Mouse (Mus musculus) lung, postnatal 10 days (tissue): ENCODE data around the gene Phb.
"Not testable (repeated sequence)": the region's sequence is repeated elsewhere in the genome, so short reads cannot be mapped to it uniquely, and the experiment has no call there.

Experiments
- DNase-seq: peaks from one replicate; pipeline ENCODE4 v3.0.0; 2021

The Phb gene

DNA sequence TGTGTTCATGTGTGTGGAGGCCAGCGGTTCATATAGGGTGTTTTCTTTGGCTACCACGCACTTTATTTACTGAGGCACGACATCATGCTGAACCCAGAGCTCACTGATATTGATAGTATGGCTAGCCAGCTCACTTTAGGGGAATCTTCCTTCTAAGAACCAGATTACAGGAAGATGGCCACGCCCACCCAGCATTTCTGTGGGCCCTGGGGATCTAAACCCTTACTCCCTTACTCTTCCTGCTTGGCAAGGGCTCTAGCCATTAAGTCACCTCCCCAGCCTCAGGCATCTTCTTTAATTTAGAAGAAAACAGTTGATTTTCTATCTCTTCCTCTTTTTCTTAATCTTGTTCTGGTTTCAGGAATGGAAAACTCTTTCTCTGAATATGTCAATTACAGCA is 9.3 kb upstream of the Phb start:
- DNase-seq: no peak

DNA sequence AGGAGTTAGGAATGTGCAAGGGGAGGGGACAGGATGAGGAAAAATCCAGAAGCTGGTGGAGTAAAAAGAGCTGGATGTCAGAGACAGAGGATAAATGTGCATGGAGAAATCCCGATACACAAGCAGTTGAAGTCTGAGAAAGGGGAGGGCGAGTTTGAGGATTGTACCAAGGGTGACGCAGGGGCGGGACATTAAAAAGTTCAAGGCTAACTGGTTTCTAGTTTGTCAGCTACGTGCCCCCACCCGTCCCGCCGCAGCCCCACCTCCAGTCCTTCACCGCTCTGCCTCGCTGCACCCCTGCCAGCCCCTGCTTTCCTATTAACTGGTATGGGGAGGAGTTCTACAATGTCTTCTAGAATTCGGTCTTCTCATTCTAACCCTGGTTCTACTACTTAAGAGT is 420 bp downstream of the Phb start:
- DNase-seq: peak; percentile 49

DNA sequence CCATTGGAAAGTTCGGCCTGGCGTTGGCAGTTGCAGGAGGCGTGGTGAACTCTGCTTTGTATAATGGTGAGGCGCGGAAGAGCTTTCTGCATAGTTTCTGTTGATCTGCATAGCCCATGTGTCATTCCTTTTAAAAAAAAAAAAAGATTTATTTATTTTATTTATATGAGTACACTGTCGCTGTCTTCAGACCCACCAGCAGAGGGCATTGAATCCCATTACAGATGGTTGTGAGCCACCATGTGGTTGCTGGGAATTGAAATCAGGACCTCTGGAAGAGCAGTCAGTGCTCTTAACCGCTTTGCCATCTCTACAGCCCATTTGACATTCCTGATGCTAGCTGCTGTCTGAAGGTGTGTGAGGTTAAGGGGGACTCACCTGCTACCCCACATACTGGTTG is 1.3 kb downstream of the Phb start:
- DNase-seq: not testable (repeated sequence)

DNA sequence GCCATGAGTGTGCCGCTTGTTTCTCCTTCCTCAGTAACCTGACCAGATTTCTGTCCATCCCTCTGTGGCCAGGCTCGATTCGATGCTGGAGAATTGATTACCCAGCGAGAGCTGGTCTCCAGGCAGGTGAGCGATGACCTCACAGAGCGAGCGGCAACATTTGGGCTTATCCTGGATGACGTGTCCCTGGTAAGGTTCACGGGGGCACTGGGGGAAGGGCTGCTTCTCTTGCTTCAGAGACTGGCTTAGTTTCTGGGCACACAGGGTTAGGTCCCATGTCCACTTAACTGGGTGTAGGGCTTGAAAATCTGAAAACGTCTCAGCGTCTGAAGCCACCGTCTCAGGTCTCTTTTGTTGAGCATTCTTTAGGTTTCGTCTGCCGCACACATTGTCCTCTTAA is 8.7 kb downstream of the Phb start:
- no peak for DNase-seq

DNA sequence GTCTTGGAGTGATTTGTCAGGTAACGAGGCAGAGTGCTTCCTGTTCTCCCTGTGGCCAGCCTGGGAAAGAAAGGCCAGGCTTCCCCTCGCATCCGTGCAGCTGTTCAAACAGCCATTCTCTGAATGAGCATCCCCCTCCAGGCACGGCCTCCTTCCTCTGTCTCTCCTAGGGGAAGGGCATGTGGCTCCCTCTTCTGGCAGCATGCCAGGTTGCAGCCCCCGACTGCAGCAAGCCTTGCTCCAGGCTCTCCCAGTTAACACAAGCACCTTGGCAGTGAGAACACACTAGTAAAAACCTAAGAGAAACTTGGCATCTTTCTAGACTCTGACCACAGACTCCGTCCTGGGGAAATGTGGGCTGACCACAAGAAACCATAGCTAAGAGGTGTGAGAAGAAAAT is 9.6 kb downstream of the Phb start:
- DNase-seq: peak; percentile 65

DNA sequence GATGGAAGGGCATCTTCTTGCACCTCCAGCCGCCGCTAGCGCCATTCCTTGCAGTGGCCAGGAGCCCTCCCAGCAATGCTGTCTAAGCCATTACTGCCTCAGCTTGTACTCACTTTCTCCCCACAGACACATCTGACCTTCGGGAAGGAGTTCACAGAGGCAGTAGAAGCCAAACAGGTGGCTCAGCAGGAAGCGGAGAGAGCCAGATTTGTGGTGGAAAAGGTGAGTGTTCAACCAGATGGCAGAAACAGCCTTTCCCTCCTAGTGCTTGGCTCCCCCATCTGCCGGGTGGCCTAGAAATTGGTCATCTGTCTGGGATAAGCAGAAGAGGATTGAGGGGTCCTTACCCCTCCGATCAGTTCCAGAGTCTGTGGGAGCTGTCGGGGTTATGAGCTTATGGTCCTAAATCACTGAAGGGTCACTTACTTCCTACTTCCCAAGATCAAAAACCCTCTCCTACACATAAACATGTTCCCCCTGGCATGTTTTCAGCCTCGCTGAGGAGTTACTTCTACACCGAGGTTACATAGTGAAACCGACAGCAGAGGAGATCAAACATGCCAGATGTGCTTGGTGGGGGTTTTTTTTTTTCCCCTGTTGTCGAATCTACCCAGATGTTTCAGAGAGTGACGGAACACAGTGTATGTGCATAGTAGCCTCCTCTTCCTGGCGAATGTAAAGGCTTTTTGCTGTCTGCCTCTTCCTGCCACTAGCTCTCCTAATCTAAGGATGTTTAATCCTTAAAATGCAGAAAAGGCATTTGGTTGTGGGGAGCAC is 11.4 kb downstream of the Phb start:
- no peak for DNase-seq

DNA sequence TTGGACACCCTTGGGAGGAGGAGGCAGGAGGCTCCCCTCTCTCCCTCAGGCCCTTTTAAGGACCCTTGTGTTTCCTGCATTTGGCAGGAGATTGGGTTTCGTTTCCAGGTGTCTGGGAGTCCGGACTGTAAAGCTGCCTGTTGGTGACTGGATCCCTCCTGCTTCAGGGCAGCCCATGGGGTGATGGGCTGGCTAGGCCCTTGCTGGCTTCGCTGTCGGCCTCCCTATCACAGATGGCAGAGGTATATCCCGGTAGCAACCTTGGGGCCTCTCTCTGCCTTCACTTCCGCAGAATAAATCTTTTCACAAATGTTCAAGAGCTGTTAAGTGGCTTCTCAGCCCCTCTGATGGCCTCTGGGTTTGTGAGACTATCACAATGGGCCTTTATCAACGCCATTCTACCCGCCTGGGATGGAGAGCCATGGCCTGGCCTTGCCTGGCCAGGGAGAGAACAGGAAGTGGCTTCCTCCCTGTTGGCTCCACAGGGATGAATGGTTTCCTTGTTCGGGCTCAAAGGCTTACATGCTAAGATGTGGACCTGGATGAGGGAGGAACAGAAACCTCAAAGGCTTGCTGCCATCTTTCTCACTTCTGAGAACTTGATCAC is 15.3 kb downstream of the Phb start:
- no peak for DNase-seq

DNA sequence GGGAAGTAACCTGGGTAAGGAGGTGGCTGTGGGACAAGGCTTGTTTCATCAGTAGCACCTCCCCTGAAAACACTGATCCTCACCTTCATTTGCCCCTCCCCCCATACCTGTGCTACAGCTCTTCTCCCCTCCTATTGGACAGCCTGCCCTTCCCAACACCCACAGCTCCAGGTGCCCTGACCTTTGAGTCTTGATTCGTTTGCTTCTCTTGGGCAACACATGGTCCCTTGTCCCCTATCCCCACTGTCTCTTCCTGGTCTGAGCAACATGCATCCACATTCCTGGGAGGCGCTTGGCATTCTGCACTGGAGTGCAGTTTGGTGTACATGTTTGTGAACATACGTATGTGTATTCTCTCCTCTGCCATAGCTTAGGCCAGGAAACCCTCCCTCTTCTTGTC is 16.2 kb downstream of the Phb start:
- DNase-seq: no peak

DNA sequence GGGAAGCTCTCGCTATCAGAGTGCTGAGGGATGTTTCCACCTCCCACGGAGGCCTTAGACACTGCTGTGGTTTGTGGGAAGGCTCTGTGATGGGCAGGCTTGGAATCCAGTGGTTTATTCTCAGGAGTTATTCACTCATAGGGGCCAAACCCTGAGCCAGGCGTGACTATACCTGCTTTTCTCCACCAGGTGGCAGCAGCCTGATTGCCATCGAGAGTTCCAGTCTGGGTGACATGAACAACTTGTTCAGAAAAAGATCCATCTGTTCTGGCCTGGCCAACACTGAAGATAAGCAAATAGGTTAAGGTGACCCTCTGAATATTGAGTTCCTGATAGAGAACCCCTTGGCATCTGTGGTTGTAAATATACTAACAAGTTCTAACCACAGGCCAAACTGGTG is 19.3 kb downstream of the Phb start:
- peak; percentile 87 for DNase-seq

DNA sequence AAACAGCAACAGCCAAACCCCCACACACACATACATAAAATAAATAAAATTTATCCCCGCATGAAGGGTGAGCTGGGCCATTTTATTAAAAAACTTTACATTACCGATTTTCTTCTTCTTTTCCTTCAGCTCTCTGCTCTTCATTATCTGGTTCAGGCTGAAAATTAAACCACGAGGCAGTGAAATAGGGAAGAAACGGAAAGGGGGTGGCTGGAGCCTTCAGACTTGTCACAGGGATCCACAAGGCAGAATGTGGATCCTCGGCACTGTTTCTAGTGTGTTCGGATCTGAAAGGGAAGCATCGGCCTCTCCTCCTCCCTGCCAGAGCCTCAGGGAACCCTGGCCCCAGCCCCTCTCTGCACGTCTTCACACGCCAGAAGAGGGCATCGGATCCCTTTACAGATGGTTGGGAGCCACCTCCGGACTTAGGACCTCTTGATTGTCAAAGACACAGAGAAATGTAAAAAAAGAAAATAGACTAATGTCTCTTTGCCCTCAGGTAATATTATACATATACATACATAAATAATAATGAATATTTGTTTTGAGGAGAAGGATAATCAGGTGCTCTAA is 20.4 kb downstream of the Phb start:
- DNase-seq: peak; percentile 33

DNA sequence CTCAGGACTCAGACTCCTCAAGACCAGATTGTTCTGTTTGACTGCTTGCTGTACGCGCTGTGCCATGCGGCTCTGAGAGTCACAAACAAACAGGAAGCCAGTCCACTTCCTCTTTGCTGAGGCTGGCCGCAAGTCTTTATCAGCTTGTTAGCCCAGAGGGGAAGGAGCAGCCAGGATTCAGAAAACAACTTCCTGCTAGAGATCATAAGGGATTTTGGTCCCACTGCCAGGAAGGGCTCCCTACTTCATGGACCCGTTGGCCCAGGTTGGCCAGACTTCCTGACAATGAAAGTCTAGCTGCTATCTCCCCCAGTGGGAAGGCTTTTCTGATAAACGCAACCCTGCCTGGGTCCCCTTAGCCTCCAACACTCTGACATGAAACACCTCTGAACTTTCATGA is 21.8 kb downstream of the Phb start:
- DNase-seq: peak; percentile 71

DNA sequence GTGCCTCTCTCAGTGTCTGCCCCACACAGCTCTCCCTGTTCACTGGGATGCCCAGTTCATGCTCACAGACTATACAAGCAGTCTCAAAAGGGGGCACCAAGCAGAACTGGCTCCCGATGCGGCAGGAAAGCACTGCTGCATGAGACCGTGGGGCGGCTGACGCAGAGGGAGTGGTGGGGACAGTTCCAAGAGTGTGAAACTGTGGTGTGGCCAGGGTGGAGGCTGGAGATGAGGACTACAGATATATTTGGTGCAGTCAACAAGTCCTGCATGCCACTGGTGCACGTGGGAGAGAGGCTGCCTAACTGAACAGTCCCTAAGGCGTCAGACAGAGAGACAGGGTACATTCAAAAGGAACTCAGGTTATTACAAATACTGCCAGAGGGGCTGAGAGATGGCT is 22.2 kb downstream of the Phb start:
- DNase-seq: peak; percentile 56

DNA sequence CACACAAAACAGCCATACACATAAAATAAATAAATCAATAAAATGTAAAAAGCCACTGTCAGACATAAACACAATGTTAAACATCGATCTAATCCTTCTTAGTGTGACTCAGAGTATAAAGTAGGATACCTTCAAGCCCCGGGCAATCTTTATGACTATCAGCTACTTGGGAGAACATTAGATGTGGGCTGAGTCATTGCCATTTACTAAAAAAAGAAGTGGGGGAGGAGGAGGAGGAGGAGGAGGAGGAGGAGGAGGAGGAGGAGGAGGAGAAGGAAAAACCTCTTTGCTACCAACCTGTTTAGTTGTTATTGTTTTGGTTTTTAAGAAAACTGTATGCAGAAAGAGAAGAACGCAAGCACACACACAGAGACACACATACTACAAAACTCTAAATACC is 22.8 kb downstream of the Phb start:
- no peak for DNase-seq

DNA sequence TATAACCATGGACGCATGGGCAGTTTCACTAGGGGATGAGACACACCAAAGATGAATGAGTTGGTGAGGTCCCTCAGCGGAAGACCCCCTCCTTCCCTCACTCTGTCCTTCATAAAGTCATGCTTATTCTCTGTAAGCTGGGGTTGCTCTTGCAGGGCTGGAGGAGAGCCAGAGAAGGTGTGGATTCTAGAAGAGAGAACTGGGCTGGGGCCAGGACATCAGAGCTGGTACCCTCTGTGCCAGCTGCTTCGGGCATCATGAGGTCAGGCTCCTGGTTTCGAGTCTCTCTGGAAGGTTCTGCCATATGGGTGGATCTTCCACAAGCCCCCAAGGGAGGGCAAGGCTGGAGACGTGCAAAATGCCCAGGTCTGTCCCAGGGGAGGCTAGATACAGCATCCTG is 31.8 kb downstream of the Phb start:
- DNase-seq: no peak

DNA sequence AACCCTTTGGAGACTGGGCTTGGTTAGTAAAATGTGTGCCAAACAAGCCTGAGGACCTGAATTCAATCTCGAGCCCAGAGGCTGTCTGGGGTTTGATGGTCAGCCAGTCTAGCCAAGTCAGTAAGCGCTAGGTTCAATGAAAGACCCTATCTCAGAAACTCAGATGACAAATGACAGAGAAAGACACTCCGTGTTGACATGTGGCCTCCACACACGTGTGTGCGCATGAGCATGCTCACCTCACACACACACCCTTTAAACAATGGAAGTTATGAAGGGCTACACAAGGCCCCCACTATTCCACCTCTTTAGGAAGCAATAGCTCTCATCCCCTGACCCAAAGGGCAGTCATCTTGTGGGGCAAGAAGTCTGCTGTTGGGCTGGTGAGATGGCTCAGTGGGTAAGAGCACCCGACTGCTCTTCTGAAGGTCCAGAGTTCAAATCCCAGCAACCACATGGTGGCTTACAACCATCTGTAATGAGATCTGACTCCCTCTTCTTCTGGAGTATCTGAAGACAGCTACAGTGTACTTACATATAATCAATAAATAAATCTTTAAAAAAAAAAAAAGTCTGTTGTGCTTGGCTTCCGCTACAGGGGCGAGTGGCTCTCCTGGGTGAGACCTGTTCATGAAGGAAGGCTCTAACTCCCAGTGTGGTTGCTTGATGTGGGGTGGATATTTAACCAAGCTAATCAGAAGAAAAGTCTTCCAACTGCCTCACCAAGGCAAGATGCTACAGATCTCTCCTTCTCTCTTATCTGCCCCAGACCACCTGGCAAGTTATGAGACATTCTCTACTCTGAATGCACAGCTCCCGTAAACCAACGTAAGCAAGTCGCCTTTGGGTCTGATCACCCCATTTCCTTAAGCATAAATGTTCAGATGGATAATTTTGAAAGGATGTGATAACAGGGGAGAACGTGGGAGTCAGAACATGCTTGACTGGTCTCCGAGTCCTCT is 34.3 kb downstream of the Phb start:
- no peak for DNase-seq

DNA sequence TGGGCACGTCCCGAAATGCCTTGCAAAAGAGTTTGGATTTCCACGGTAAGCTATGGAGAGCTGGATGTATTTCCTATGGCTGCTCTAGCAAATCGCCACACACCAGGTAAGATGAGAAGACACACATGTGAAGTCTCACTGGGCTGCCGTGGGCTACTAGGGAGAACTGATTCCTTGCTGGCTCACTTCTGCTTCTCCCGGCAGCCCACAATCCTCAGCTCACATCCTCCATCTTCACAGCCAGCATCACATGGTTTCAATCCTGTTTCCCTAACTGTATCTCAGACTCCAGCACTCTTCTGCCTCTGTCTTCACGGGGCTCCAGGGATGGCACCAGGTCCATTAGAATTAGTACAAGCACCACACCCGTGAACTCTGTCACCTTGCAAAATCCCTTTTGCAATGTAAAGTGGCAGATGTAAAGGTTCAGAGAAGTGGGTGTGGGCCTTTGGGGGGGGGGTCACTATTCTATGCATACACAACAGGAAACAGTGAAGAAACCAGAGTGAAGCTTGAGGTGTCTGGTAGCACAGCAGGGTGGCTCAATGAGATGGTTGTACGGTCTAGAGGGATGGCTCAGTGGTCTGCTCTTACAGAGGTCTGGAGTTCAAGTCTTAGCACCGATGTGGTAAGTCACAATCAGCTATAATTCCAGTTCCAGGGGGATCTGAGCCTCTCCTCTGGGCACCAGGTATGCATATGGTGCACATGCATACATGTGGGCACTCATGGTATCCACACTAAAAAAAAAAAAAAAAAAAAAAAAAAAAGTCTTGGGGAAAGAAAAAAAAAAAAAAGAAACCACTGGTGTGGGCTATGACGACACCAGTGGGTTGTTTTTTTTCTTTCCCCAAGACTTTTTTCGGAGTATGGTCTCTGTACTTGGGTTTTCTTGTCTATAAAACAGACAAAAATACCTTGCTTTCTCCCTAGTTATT is 37.5 kb downstream of the Phb start:
- no peak for DNase-seq

DNA sequence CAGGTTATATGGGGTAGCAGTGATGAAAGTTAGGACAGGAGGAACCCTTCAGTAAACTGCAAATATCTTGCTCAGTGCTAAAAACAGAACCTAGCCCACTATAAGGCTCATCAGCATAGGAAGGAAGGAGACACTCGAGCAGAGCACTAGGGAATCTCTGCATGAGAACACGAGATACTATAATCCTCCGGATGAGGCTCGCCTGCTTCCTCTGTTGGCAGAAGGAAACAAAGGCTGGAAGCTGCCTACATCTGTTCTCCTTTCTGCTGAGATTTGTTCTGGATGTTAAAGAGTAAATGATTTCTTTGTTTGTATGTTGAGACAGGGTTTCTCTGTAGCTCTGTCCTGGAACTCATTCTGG is 38.2 kb downstream of the Phb start:
- DNase-seq: no peak

DNA sequence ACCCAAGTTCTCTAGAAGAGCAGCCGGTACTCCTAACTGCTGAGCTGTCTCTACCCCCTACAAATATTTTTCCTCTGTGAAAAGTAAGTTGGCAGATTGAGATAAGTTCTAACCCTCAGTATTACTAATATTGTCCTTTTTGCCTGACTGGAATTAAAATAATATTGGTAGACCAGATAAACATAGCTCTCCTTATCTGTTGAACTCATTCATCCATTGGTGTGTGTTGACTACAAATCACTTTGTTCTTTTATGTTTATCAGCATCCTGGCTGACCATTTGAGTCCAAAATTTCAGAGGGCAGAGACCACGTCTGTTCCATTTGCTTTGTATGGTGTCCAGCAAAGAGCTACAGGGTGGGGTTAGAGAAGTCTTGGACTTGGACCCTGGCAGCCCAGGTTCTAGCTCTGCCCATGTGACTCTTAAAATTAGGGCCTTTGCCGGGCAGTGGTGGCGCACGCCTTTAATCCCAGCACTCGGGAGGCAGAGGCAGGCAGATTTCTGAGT is 42.8 kb downstream of the Phb start:
- DNase-seq: no peak

DNA sequence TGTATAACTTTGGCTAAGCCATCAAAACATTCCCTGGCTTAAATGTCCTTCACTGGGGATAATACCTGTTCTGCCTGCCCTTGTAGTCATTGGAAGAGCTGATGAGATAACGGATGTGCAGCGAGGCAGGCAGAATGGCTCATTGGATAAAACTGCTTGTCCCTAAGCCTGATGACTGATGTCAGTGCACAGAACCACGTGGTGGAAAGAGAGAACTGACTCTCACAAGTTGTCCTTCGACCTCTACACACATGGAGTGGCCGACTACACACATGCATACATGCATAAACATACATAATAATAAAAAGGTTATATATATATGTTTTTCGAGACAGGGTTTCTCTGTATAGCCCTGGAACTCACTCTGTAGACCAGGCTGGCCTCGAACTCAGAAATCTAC is 43.7 kb downstream of the Phb start:
- no peak for DNase-seq

DNA sequence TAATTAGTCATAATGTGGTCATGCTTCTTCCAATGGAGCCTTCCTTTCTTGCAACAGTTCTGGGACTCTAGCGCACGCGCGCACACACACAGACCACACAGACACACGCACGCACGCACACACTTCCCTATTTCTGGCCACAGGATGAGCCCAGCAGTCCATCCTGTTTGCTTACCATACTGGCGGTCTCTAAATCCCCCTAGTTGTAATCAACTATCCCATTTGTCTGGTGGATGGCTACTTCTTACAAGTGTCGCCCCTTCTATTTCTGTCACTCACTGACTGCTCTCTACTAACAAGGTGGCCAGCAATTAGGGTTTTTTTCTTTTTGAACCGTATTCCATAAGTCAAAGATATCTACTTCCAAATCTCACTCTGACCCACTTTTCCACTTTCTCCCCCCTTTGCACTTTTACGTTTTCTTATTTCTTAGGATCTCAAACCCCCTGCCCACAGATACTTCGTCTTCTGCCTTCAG is 45.4 kb downstream of the Phb start:
- DNase-seq: peak; percentile 49

DNA sequence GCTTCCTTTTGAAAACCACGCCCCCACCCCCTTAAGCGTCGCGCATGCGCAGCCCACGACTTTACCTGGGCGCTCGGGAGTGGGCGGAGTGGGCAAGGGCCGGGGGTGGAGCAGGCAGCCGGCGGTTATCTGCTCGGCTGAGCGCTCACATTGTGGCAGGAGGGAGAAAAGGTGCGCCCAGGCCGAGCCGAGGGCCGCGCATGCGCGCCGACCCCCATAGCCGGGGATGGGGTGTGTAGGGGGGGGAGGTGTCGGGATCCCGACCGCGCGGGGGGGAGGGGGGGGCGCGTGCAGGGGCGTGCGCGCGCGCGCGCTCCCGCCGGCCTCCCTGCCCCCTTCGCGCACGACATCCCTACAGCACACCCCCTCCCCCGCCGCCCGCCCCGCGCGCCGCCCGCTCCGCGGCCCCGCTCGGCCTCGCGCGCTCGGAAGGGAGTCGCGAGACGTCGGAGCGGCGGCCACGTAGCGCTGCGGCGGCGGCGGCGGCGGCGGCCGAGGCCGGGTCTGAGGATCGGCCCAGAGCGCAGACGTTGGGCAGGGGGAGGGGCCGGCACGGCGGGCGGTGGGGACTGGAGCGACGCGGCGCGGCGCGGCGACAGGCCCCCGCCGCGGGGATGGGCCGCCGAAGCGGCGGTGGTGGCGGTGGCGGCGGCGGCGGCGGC is 45.9 kb downstream of the Phb start, which contains the start of gene Zfp652:
TSS of gene Zfp652 (plus strand) at position 111 of the 662 bp plus-strand sequence.
- peak; percentile 92 for DNase-seq
